Mouse (Mus musculus): ENCODE measurements around the gene Wnt10b. TPM values are rescaled to one million over a fixed set of nuclear protein-coding genes. Genes with fewer than 3 reads are reported as not detected.

The Wnt10b gene
- polyA plus RNA-seq, 2 experiments: 0.03 TPM; not detected in 1

DNA sequence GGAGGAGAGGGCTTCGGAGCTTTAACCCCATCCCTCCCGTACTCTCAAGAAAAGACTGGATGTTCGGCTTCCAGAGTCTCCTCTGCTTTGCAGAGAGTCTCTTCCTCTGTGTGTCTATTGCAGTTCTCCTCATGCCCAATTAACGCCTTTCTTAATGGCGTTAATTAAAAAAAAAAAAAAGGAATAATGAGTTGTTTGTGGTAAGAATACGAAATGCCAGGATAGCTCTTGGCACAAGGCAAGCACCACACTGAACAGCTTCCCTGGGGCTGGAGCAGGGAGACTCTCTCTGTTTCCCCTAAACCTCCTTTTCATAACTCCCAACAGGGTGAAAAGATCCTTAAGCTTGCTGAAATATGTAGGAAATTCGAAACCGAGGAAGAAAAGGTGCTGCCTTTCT is 55.8 kb downstream of the Wnt10b start:
- Histone ChIP-seq H3K4me2 (ENCODE audit: low read depth) (no peak overlapping the region), H3K27me3 (ENCODE audit: control insufficient read depth, insufficient read depth, low read length) (no peaks in the 10 kb centered on the region; the same call in 1 of the 2 replicates), H3K27ac (no peak overlapping the region), H3K4me1 (replicated peaks; ENCODE audit: control insufficient read depth in 2 of 2, insufficient read depth in 2 of 2, low read length in 1 of 2) (0 out of 4 replicates have a peak, but pooled peaks cover 0 to 3% of the 10 kb centered on the region in 2 experiments), H3K9ac (replicated peaks) (no peak overlapping the region), H3K4me3 (ENCODE audit: insufficient read depth in 1 of 2, low read depth in 2 of 2, low read length in 2 of 2) (no peak overlapping the region), H3K9me3 (ENCODE audit: control insufficient read depth, low read length) (no peaks in the 10 kb centered on the region), H3K36me3 (replicated peaks; ENCODE audit: control insufficient read depth, insufficient read depth, low read depth) (no peaks in the 10 kb centered on the region)
- no peak for DNase-seq (ENCODE audit: low read depth in 3 of 3, low spot score in 3 of 3)
- no peak for ATAC-seq (ENCODE audit: insufficient read depth)
- no peak for TF ChIP-seq EP300 (IDR thresholded peaks at IDR 0.05; ENCODE audit: low read depth)
- WGBS (ENCODE audit: insufficient replicate concordance): 74% methylated on average over 8 of the region's 8 CpGs

Other genes with a start within 250 kb of the Wnt10b start
- gene Kansl2, start 243.9 kb downstream of the Wnt10b start, polyA plus RNA-seq (2012; rRNA removed): 17.5 and 21.7 TPM in 2 replicates
- gene Kansl2, start 243.9 kb downstream of the Wnt10b start, polyA plus RNA-seq (2014; fragmentation: Nextera tagmentation; extraction: Ambion mirVana): 31.1 and 35.6 TPM in 2 replicates
- gene Ccnt1, start 207.2 kb downstream of the Wnt10b start, polyA plus RNA-seq (2012; rRNA removed): 6.1 and 8.2 TPM in 2 replicates
- gene Ccnt1, start 207.2 kb downstream of the Wnt10b start, polyA plus RNA-seq (2014; fragmentation: Nextera tagmentation; extraction: Ambion mirVana): 23.7 and 24.7 TPM in 2 replicates
- not detected in 2 replicates for gene 4930415O20Rik, start 207.1 kb downstream of the Wnt10b start, polyA plus RNA-seq (2012; rRNA removed)
- not detected in 2 replicates for gene 4930415O20Rik, start 207.1 kb downstream of the Wnt10b start, polyA plus RNA-seq (2014; fragmentation: Nextera tagmentation; extraction: Ambion mirVana)
- gene Adcy6, start 168.1 kb downstream of the Wnt10b start, polyA plus RNA-seq (2012; rRNA removed): 11.3 and 13.1 TPM in 2 replicates
- 4.2 and 5.7 TPM in 2 replicates for gene Adcy6, start 168.1 kb downstream of the Wnt10b start, polyA plus RNA-seq (2014; fragmentation: Nextera tagmentation; extraction: Ambion mirVana)
- 0.85 and 1.5 TPM in 2 replicates for gene Cacnb3, start 147.3 kb downstream of the Wnt10b start, polyA plus RNA-seq (2012; rRNA removed)
- gene Cacnb3, start 147.3 kb downstream of the Wnt10b start, polyA plus RNA-seq (2014; fragmentation: Nextera tagmentation; extraction: Ambion mirVana): 0.27 and 0.42 TPM in 2 replicates
- gene Ddx23, start 115.3 kb downstream of the Wnt10b start, polyA plus RNA-seq (2012; rRNA removed): 16.5 and 23.4 TPM in 2 replicates
- gene Ddx23, start 115.3 kb downstream of the Wnt10b start, polyA plus RNA-seq (2014; fragmentation: Nextera tagmentation; extraction: Ambion mirVana): 11.0 and 11.7 TPM in 2 replicates
- 0.25 and 0.67 TPM in 2 replicates for gene Rnd1, start 100.7 kb downstream of the Wnt10b start, polyA plus RNA-seq (2012; rRNA removed)
- 0.24 and 0.63 TPM in 2 replicates for gene Rnd1, start 100.7 kb downstream of the Wnt10b start, polyA plus RNA-seq (2014; fragmentation: Nextera tagmentation; extraction: Ambion mirVana)
- gene Ccdc65, start 69.9 kb downstream of the Wnt10b start, polyA plus RNA-seq (2012; rRNA removed): 0.01 TPM in 1 of 2 replicates, not detected in the other
- gene Ccdc65, start 69.9 kb downstream of the Wnt10b start, polyA plus RNA-seq (2014; fragmentation: Nextera tagmentation; extraction: Ambion mirVana): not detected in 2 replicates
- 61.1 and 70.1 TPM in 2 replicates for gene Fkbp11, start 50.0 kb downstream of the Wnt10b start, polyA plus RNA-seq (2012; rRNA removed)
- gene Fkbp11, start 50.0 kb downstream of the Wnt10b start, polyA plus RNA-seq (2014; fragmentation: Nextera tagmentation; extraction: Ambion mirVana): 119 and 123 TPM in 2 replicates
- 16.4 and 18.1 TPM in 2 replicates for gene Arf3, start 14.9 kb downstream of the Wnt10b start, polyA plus RNA-seq (2012; rRNA removed)
- 6.6 and 7.9 TPM in 2 replicates for gene Arf3, start 14.9 kb downstream of the Wnt10b start, polyA plus RNA-seq (2014; fragmentation: Nextera tagmentation; extraction: Ambion mirVana)
- not detected in 2 replicates for gene Wnt1, start 11.7 kb upstream of the Wnt10b start, polyA plus RNA-seq (2012; rRNA removed)
- gene Wnt1, start 11.7 kb upstream of the Wnt10b start, polyA plus RNA-seq (2014; fragmentation: Nextera tagmentation; extraction: Ambion mirVana): not detected in 2 replicates
- 0.03 and 0.04 TPM in 2 replicates for gene Ddn, start 31.3 kb upstream of the Wnt10b start, polyA plus RNA-seq (2012; rRNA removed)
- not detected in 2 replicates for gene Ddn, start 31.3 kb upstream of the Wnt10b start, polyA plus RNA-seq (2014; fragmentation: Nextera tagmentation; extraction: Ambion mirVana)
- gene Prkag1, start 53.4 kb upstream of the Wnt10b start, polyA plus RNA-seq (2012; rRNA removed): 77.4 and 83.3 TPM in 2 replicates
- 78.3 and 85.3 TPM in 2 replicates for gene Prkag1, start 53.4 kb upstream of the Wnt10b start, polyA plus RNA-seq (2014; fragmentation: Nextera tagmentation; extraction: Ambion mirVana)
- gene Kmt2d, start 93.1 kb upstream of the Wnt10b start, polyA plus RNA-seq (2012; rRNA removed): 4.3 and 5.7 TPM in 2 replicates
- 3.9 and 4.3 TPM in 2 replicates for gene Kmt2d, start 93.1 kb upstream of the Wnt10b start, polyA plus RNA-seq (2014; fragmentation: Nextera tagmentation; extraction: Ambion mirVana)
- gene Rhebl1, start 116.4 kb upstream of the Wnt10b start, polyA plus RNA-seq (2012; rRNA removed): 2.3 and 2.5 TPM in 2 replicates
- gene Rhebl1, start 116.4 kb upstream of the Wnt10b start, polyA plus RNA-seq (2014; fragmentation: Nextera tagmentation; extraction: Ambion mirVana): 2.9 and 3.2 TPM in 2 replicates
- 0.04 and 0.08 TPM in 2 replicates for gene Dhh, start 120.4 kb upstream of the Wnt10b start, polyA plus RNA-seq (2012; rRNA removed)
- 0.09 TPM in 1 of 2 replicates, not detected in the other for gene Dhh, start 120.4 kb upstream of the Wnt10b start, polyA plus RNA-seq (2014; fragmentation: Nextera tagmentation; extraction: Ambion mirVana)
- gene Lmbr1l, start 140.1 kb upstream of the Wnt10b start, polyA plus RNA-seq (2012; rRNA removed): 4.5 and 7.1 TPM in 2 replicates
- gene Lmbr1l, start 140.1 kb upstream of the Wnt10b start, polyA plus RNA-seq (2014; fragmentation: Nextera tagmentation; extraction: Ambion mirVana): 0.34 and 0.70 TPM in 2 replicates
- 1,442 and 1,688 TPM in 2 replicates for gene Tuba1b, start 156.4 kb upstream of the Wnt10b start, polyA plus RNA-seq (2012; rRNA removed)
- 1,211 and 1,290 TPM in 2 replicates for gene Tuba1b, start 156.4 kb upstream of the Wnt10b start, polyA plus RNA-seq (2014; fragmentation: Nextera tagmentation; extraction: Ambion mirVana)
- gene Gm49450, start 175.4 kb upstream of the Wnt10b start, polyA plus RNA-seq (2012; rRNA removed): 0.15 and 6.4 TPM in 2 replicates
- not detected in 2 replicates for gene Gm49450, start 175.4 kb upstream of the Wnt10b start, polyA plus RNA-seq (2014; fragmentation: Nextera tagmentation; extraction: Ambion mirVana)
- gene Tuba1a, start 175.6 kb upstream of the Wnt10b start, polyA plus RNA-seq (2012; rRNA removed): 44.7 and 62.0 TPM in 2 replicates
- 60.1 and 69.0 TPM in 2 replicates for gene Tuba1a, start 175.6 kb upstream of the Wnt10b start, polyA plus RNA-seq (2014; fragmentation: Nextera tagmentation; extraction: Ambion mirVana)